Mouse (Mus musculus) intestine, embryonic 16.5 days (tissue): ENCODE data around the gene Il1rapl1. TPM values are rescaled to one million over a fixed set of nuclear protein-coding genes. Genes with fewer than 3 reads are reported as not detected.

Experiments used
- ATAC-seq: fragments of 200-750 bp; cut with Nextera tagmentation; 2 replicates; pipeline ENCODE4 v1.8.0; 2017; ENCODE audit warnings: moderate TSS enrichment, moderate library complexity
- H3K27ac ChIP-seq: fragments of 300-500 bp; sonication (generic); 2 replicates; pipeline ENCODE4 v1.5.1; 2014; ENCODE audit warnings: mild to moderate bottlenecking, low read length
- H3K27me3 ChIP-seq: fragments of 300-500 bp; sonication (generic); replicated peaks from 2 replicates; pipeline ENCODE4 v1.6.1; 2014; ENCODE audit warnings: low read length, control low read depth, mixed read lengths; ENCODE audit not compliant: control insufficient read depth, insufficient read depth
- H3K36me3 ChIP-seq: fragments of 300-500 bp; sonication (generic); 2 replicates; pipeline ENCODE4 v1.6.1; 2014; ENCODE audit warnings: low read length, control low read depth; ENCODE audit not compliant: control insufficient read depth, insufficient read depth
- H3K4me1 ChIP-seq: fragments of 300-500 bp; sonication (generic); 2 replicates; pipeline ENCODE4 v1.6.1; 2014; ENCODE audit warnings: low read length, control low read depth, mixed read lengths; ENCODE audit not compliant: control insufficient read depth, insufficient read depth
- H3K4me2 ChIP-seq: fragments of 300-500 bp; sonication (generic); 2 replicates; pipeline ENCODE4 v1.6.1; 2014; ENCODE audit warnings: low read depth, low read length, control low read depth
- H3K4me3 ChIP-seq: fragments of 300-500 bp; sonication (generic); 2 replicates; pipeline ENCODE4 v1.5.1; 2014; ENCODE audit warnings: mild to moderate bottlenecking, low read length
- H3K9ac ChIP-seq: fragments of 300-500 bp; sonication (generic); 2 replicates; pipeline ENCODE4 v1.6.1; 2014; ENCODE audit warnings: low read depth, low read length
- H3K9me3 ChIP-seq: fragments of 300-500 bp; sonication (generic); 2 replicates; pipeline ENCODE4 v1.6.1; 2016; ENCODE audit warnings: low read length, control low read depth; ENCODE audit not compliant: control insufficient read depth
- WGBS: fragments of 180-500 bp; shearing (Covaris S2); extraction: QIAGEN DNeasy Blood & Tissue Kit; methylation state at CpG from one replicate; pipeline ENCODE4 v1.1.7; 2014; 5-methylcytosine and 5-hydroxymethylcytosine counted together
- polyA plus RNA-seq: library from polyadenylated mRNA; unstranded; fragments of >200 nt; fragmentation: Nextera tagmentation; extraction: Ambion mirVana; gene quantifications from 2 replicates; pipeline ENCODE4 v1.2.1, GENCODE M21; 2015

The Il1rapl1 gene
- polyA plus RNA-seq, 1 experiment from 2014 or later: 0.39 TPM

DNA sequence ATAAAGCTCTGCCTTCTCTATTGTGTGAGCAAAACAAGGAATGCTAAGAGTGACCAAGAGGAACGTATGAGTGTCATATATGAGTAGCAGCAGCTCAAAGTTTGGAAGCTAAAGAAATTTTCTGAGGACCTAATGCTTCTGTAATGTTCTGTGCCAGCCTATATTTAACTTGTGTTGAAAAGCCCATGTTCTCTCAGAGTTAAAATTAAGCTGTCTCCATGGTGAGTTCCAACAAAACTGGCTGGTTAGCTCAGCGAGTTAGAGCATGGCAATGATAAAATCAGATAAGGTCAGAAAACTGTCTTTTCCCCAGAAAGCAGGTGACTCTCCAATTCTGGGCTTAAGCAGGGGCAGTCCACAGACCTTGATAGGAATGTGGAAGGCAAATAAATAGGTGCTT lies 25.6 kb downstream of the Il1rapl1 start:
- Histone ChIP-seq H3K9me3 (no peaks in the 10 kb centered on the region), H3K9ac (no peak overlapping the region), H3K4me1 (no peaks in the 10 kb centered on the region), H3K36me3 (no peaks in the 10 kb centered on the region), H3K27ac (no peak overlapping the region), H3K27me3 (no peaks in the 10 kb centered on the region), H3K4me2 (no peak overlapping the region), H3K4me3 (no peak overlapping the region)
- WGBS: 65% methylated on average over 2 of the region's 2 CpGs
- no peak for ATAC-seq

DNA sequence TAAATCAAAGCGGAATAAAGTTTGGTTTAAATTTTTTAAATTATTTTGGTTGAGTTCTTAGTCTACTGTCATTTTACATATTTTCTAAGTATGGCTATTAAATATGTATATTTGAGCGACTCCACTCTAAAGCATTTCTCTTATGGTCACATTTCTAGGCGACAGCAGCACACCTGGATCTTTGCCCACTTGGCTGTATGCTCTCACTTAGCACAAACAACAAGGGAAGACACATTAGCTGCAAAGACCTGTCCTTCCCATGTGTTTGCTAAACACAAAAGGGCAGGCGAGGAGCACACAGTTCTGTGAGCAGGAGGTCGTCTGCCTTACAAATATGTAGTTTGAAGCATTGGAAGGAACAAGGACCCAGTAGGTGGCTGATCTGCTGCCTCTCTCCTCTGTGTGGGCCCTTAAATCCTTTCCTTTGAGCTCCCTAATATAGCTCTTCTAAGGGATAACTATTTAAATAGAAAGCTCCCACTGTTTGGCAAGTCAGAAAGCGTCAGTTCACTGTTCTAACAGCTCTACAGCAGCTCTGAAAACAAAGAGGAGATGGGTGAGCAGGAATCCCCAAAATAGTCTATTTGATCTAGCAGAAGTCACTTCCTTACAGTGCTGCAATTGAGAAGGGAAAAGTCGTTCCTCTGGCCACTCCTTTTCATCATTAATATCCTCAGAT lies 42.6 kb downstream of the Il1rapl1 start:
- no peak overlapping the region for H3K27ac ChIP-seq
- H3K9me3 ChIP-seq: no peaks in the 10 kb centered on the region
- H3K4me2 ChIP-seq: no peak overlapping the region
- H3K36me3 ChIP-seq: no peaks in the 10 kb centered on the region
- no peaks in the 10 kb centered on the region for H3K27me3 ChIP-seq
- no peak for ATAC-seq
- H3K4me1 ChIP-seq: no peaks in the 10 kb centered on the region
- no peak overlapping the region for H3K4me3 ChIP-seq
- no peak overlapping the region for H3K9ac ChIP-seq
- 52% methylated on average over 7 of the region's 7 CpGs for WGBS

DNA sequence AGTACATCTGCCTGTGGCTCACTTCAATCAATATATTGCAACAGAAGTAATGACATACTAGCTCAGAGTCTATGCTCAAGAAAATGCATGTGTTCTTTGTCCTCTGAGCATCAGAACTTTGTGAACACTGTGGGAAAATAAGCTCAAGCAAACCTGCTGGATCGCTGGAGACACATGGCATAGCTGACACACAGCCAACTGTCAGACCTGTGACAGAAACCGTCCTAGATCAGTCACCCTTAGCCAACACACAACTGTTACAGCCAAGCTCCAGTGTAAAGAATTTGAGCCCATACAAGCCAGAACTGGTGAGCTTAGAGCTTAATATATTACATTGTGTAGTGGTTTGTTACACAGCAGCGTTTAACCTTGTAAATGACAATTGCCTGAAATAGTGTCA lies 45.1 kb downstream of the Il1rapl1 start:
- no peak for ATAC-seq
- Histone ChIP-seq H3K36me3 (no peaks in the 10 kb centered on the region), H3K9ac (no peak overlapping the region), H3K4me3 (no peak overlapping the region), H3K9me3 (no peaks in the 10 kb centered on the region), H3K27ac (no peak overlapping the region), H3K4me1 (no peaks in the 10 kb centered on the region), H3K4me2 (no peak overlapping the region), H3K27me3 (no peaks in the 10 kb centered on the region)
- 80% methylated on average over 3 of the region's 3 CpGs for WGBS

DNA sequence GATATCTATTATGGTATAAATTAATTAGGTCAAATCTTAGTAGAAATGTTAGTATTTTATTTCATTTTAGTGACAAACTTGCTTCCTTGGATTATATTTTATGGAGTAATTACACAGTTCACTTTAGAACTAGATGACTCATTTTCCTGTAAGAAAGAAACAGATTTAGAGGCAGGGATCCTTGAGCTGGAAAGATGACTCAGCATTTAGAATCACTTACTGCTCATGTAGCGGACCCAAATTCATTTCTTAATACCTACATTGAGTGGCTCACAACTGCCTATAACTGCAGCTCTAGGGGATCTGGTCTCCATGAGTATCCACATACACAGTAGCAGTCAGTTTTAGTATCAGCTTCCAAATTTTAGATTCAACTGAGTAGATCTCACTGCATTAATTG lies 71.9 kb downstream of the Il1rapl1 start:
- 80% methylated on average over 1 of the region's 1 CpGs for WGBS
- Histone ChIP-seq H3K36me3 (no peaks in the 10 kb centered on the region), H3K4me1 (no peaks in the 10 kb centered on the region), H3K27ac (no peak overlapping the region), H3K9me3 (no peaks in the 10 kb centered on the region), H3K4me2 (no peak overlapping the region), H3K4me3 (no peak overlapping the region), H3K9ac (no peak overlapping the region), H3K27me3 (no peaks in the 10 kb centered on the region)
- ATAC-seq: no peak

DNA sequence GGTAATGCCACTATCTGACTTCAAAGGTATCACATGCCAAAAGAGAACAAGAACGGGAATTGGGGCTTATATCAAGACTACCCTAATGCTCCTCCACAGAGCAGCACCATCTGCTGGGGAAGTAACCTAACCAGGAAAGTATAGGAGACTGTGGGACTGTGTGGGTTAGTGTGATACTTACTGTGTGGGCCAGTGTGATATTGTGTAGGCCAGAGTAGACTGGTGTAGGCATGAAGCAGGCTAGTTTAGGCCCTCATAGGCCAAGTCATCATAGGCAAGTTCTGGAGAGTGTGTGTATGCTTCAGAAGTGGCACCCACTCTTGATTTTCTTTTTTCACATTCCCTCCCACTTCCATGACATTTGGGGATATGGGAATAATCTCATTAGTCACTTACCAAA lies 76.5 kb downstream of the Il1rapl1 start:
- 55% methylated on average over 1 of the region's 1 CpGs for WGBS
- Histone ChIP-seq H3K4me1 (no peaks in the 10 kb centered on the region), H3K4me3 (no peak overlapping the region), H3K9me3 (no peaks in the 10 kb centered on the region), H3K4me2 (no peak overlapping the region), H3K9ac (no peak overlapping the region), H3K36me3 (no peaks in the 10 kb centered on the region), H3K27me3 (no peaks in the 10 kb centered on the region), H3K27ac (no peak overlapping the region)
- no peak for ATAC-seq

DNA sequence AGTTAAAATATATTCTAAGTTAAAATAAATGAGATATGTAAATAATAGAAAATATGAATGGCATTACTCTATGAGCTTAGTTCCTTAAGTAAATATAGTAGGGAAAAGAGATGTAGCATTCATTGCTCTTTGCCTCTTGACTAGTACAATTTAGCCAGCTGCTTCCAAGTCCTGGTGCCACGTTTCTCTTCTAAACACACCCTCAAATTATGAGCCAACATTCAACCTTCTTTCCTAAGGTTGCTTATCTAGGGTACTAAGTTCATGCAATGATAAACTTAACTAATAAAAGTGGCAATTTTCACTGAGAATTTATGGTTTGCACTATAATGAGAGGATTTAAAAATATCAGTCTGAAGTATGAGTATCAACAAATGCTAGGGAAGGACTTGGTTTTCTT lies 218.3 kb downstream of the Il1rapl1 start:
- no peaks in the 10 kb centered on the region for H3K4me1 ChIP-seq
- no peak overlapping the region for H3K4me3 ChIP-seq
- H3K4me2 ChIP-seq: no peak overlapping the region
- H3K9me3 ChIP-seq: no peaks in the 10 kb centered on the region
- no peak overlapping the region for H3K27ac ChIP-seq
- no peaks in the 10 kb centered on the region for H3K36me3 ChIP-seq
- ATAC-seq: peak; percentile 87
- no peaks in the 10 kb centered on the region for H3K27me3 ChIP-seq
- 51% methylated on average over 1 of the region's 1 CpGs for WGBS
- no peak overlapping the region for H3K9ac ChIP-seq

DNA sequence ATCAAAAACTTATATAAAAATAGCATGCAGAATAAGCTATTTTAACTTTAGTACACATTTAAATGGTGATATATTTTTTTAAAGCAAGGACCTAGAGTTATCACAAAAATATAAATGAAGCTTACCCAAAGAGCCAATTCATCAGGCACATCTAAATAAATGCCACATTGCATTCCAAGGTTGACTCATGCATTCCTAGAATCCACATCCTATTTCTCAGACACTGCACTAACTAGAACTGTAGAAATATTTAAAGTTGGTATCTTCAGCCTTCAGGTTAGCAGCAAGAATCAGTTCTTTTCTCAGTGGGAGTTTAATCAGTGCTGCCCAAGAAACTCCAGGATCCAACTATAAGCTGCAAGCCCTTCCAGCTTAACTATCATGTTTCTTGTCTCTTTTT lies 223.5 kb downstream of the Il1rapl1 start:
- Histone ChIP-seq H3K4me2 (no peak overlapping the region), H3K36me3 (no peaks in the 10 kb centered on the region), H3K9me3 (no peaks in the 10 kb centered on the region), H3K27ac (no peak overlapping the region), H3K4me3 (no peak overlapping the region), H3K27me3 (no peaks in the 10 kb centered on the region), H3K4me1 (no peaks in the 10 kb centered on the region), H3K9ac (no peak overlapping the region)
- ATAC-seq: no peak

DNA sequence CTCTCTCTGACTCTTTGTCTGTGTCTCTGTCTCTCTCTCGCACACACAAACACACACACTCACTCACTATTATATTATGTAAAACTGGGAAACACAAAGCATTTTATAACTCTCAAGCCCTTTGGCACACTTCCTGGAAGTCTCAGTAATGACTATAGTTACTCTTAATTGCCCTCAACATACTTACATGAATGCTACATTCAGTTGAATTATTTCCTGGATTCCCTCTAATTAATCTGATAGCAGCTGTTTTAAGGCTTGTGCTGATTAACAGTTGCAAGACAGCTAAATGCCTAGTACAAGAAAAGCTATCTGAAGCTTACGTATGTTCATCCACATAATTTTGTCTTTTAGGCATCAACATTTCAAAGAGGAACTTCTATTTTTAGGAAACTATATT lies 261.3 kb downstream of the Il1rapl1 start:
- Histone ChIP-seq H3K36me3 (no peaks in the 10 kb centered on the region), H3K4me2 (no peak overlapping the region), H3K9me3 (no peaks in the 10 kb centered on the region), H3K9ac (no peak overlapping the region), H3K27ac (no peak overlapping the region), H3K4me1 (no peaks in the 10 kb centered on the region), H3K27me3 (no peaks in the 10 kb centered on the region), H3K4me3 (no peak overlapping the region)
- no peak for ATAC-seq
- WGBS: 71% methylated on average over 2 of the region's 2 CpGs

DNA sequence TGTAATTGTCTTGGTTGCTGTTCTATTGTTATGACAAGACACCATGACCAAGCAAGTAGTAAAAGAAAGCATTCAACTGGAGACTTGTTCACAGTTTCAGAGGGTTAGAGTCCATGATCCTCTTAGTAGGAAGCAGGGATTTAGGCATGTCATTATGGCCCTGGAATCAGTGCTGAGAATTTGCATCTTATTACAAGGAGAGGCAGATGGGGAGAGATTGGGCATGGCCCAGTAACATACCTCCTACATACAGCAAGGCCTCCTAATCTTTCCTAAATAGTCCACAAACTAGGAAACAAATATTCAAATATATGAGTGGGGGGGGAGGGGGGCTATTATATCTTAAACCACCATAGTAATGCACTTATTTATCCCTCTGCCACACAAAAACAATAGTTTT lies 301.6 kb downstream of the Il1rapl1 start:
- Histone ChIP-seq H3K27me3 (no peaks in the 10 kb centered on the region), H3K9ac (no peak overlapping the region), H3K4me2 (no peak overlapping the region), H3K9me3 (no peaks in the 10 kb centered on the region), H3K36me3 (no peaks in the 10 kb centered on the region), H3K27ac (no peak overlapping the region), H3K4me1 (no peaks in the 10 kb centered on the region), H3K4me3 (no peak overlapping the region)
- ATAC-seq: no peak

DNA sequence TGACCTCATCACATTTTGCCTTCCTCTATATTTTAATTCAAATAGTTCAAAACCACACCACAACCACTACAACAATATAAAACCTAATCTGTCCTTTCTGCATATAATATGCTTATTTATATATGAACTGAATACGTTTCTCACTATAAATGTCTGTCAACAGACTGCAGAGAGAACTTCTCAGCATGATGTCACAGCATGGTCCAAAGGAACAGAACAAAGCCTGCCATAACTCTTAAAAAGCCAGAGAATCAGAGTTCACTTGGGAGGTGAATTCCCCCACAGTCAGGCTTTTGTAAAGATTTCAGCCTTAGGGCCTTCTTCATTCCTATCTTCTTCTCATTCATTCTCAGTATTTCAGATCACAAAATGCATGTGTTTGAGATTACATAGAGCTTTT lies 307.7 kb downstream of the Il1rapl1 start:
- Histone ChIP-seq H3K4me2 (no peak overlapping the region), H3K36me3 (no peaks in the 10 kb centered on the region), H3K9me3 (no peaks in the 10 kb centered on the region), H3K9ac (no peak overlapping the region), H3K27me3 (no peaks in the 10 kb centered on the region), H3K27ac (no peak overlapping the region), H3K4me1 (no peaks in the 10 kb centered on the region), H3K4me3 (no peak overlapping the region)
- no peak for ATAC-seq
- WGBS: 60% methylated on average over 1 of the region's 1 CpGs
